Mouse (Mus musculus) testis, adult 2 months (tissue): ENCODE data around the gene Fbxl12.

ENCODE experiments used
- CTCF ChIP-seq: fragments of 200-500 bp; IDR thresholded peaks from 2 replicates; pipeline ENCODE4 v1.5.1; 2012; ENCODE audit warnings: low read depth, mild to moderate bottlenecking, inconsistent platforms, low read length, moderate library complexity; ENCODE audit not compliant: control insufficient read depth, insufficient read depth, insufficient replicate concordance
- POLR2A ChIP-seq: fragments of 200-500 bp; IDR thresholded peaks from 2 replicates; pipeline ENCODE4 v1.6.1; 2012; ENCODE audit warnings: low read depth, mild to moderate bottlenecking, inconsistent platforms, low read length, moderate library complexity; ENCODE audit not compliant: control insufficient read depth

DNA sequence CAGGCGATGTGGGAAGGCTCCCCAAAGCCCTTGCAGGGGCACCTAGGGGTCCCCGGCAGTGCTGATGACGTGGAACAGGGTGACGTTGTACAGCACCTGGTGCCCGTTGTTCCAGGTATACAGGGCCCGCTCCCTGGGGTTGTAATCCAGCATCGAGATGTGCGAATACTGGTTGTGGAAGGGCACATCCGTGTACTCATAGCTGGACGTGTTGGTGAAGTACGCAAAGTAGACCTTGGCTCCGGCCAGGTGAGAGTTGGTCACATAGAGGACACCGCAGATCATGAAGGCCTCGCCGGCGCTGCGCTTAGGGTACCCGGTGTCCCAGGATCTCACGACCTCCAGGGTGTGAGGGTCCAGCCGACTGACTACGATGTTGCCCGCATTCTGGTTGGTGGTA lies 23.5 kb upstream of the Fbxl12 start:
- no peak for TF ChIP-seq CTCF
- TF ChIP-seq POLR2A, result no peak
